Mouse (Mus musculus): ENCODE measurements at regions not wholly inside any gene's neighbourhood (a gene's known extent, or its start where the extent isn't known, plus 50 kb on each side); places are given as distances from the start of the nearest gene placed in this dataset.

DNA sequence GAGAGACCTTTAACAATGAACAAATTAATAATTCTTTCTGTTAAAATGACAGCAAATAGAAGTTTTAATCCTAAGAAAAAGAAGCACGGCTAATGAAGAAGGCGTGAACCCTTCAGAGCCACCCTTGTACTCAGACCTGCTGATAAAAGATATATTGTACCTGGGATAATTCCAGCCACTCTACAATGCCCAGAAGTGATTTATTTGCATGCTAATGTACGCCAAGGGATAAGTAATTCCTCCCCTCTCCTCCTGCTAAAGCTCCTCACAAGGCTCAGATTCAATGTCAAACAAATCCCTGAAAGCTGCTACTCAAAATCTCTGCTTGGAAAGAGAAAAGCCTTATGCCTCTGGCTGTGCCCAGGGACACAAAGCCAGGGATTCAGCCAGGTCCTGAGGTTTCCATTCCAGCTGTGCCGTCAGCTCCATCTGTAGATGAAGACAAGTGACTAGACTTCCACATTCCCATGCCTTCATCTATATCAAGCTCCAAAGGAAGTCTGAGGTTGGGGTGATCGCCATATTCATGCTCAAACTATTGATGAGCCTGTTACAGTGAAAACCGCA lies 91.3 kb upstream of the Dcbld2 start:
- TF ChIP-seq POLR2A (IDR thresholded peaks at IDR 0.05; ENCODE audit: low read depth, low read length) (no peak), CTCF (conservative IDR thresholded peaks at IDR 0.05; ENCODE audit: insufficient read depth, insufficient read length, low read depth, low read length) (no peak)

Measured in kidney, adult 2 months (tissue).